Mouse (Mus musculus) megakaryocyte-erythroid progenitor cell, adult 5-6 weeks (primary cell): ENCODE measurements at regions not wholly inside any gene's neighbourhood (a gene's known extent, or its start where the extent isn't known, plus 50 kb on each side); places are given as distances from the start of the nearest gene placed in this dataset.
A peak's percentile ranks its signal among the peaks of the same experiment; 100 is the strongest.

Experiments
- ATAC-seq: replicated peaks from 2 replicates; pipeline ENCODE4 v1.8.0; 2016; ENCODE audit warnings: mild to moderate bottlenecking, inconsistent platforms; ENCODE audit not compliant: severe bottlenecking, poor library complexity, low FRiP score, low TSS enrichment

DNA sequence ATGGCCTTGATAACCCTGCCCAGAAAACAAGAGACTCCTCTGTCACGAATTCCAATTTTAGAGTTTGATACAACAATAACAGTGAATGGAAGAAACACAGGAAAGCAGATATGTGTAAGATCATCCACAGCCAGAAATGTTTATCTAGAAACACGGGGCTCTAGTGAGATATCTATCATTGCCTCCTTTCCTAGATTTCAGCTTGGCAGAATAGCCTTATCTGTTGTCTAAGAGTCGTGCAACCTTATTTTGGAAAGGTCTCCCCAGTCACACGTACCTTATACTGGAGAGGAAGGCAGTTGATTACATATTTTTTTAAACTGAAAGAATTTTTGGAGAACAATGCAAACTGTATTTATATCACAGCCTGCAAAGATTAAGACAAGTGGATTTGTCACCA is 61.6 kb downstream of the Gm10295 start:
- no peak for ATAC-seq

DNA sequence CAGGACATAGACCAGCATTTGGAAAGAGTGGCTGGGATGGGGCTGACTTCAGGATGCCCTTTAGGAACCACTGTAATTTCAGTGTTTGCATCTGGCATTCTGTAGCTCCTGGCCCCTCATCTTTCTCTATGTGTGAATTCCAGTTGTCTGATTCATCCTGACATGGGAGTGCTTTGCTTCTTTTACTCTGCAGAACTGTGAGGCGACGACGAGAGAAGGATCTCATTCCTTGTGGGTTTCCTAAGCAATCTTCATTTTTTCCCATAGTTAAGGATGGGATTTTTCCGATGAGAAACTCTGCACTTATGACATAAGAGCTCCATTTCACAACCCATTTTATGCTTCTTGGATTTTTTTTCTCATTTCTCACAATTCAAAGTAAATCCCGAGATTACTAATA is 62.0 kb downstream of the Gm10295 start:
- no peak for ATAC-seq

GRCm38 (mm10) chr7:71287441-71287840 is 63.8 kb downstream of the Gm10295 start:
- no peak for ATAC-seq

DNA sequence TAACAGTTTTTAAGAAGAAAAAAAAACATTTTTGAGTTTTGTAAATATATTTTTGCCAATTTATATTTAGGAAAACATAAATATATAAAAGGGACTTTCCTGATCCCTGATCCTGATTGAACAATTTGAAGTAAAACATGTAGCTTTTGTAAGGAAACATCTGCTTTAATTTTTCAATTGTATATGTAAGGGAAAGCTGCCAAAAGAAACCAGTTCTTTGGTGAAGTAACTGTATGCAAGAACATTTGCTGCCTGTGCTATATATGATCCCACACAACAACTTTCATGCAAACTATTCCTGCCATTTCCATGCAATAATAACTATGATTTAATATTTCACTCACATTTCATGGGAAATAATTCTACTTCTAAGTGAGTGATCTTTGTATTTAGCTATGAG is 67.0 kb downstream of the Gm10295 start:
- no peak for ATAC-seq

DNA sequence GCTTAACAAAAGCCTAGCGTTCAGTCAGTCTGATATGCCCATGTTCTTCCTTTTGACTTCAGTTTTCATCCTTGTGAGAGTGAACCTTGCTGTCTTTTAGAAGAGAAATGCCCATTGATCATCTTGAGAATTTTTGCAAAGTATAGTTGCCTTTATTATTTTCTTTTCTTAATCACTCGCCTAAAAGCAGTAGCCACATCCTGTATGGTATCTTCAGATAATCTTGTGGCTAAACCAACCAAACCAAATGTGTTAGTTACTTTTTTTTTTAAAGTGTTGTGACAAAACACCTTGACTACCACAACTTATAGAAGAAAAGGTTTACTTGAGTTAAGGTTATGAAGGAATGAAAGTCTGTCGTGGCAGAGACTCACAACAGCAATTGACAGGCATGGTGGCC is 67.9 kb downstream of the Gm10295 start:
- ATAC-seq, result no peak

DNA sequence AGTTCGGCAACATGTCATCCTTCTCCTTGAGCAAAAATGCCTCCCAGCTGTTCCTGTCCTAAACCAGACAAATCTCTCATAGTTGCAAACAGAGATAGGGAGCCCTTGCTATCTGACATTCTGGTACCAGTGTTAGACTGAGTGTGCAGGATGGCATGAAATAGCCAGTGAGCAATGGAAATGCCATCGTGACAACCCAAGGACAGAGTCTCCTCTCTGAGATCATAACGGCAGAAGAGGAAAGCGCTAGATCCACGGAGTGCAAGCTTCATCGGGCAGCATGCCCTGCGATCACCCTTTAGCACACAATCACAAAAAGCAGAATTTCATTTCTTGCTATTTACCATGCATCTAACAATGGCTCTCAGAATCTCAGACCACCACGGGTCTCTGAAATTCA is 85.2 kb downstream of the Gm10295 start:
- ATAC-seq, result no peak

DNA sequence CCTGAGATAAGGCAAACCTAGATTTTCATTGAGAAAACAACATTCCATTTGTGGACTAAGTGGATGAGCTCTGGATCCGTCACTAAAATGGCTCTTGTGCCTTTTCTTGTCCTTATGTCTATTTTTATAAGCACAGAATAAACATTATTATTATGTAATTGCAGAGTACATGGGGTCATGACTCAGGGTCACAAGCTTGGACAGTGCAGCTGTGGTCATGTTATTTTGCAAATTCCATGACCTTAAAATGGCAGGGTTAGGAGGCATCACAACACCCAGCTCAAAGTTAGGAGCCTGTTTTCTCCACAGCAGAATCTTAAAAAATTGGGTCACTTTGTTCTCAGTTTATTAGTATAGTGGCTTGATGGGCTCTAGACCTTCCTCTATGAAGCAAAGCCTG is 87.2 kb downstream of the Gm10295 start:
- ATAC-seq, result no peak

DNA sequence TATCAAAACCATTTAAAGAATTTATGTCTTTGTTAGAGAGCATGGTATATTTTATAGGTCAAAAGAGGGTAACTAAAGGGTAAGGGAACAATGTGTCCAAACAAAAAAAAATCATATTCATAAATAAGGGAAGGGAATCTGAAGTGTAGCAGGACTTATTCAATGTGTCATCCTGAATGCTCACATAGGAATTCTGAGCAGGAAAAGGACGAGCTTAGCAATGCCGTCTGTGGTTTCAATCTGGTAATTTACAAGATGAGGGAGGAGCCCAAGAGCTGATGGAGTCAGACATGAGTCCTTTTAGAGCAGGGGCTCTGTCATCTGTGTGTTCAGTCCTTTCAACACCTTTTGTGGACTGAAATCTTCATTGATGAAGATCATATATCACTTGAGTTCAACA is 101.6 kb downstream of the Gm10295 start:
- ATAC-seq, result no peak

GRCm38 (mm10) chr7:71249216-71249615 is 102.1 kb downstream of the Gm10295 start:
- no peak for ATAC-seq

GRCm38 (mm10) chr7:71247922-71248321 is 103.4 kb downstream of the Gm10295 start:
- no peak for ATAC-seq

GRCm38 (mm10) chr7:71242379-71242911 is 108.8 kb downstream of the Gm10295 start:
- ATAC-seq, result 0 out of 2 replicates have a peak, but pooled peaks have one; percentile 41

GRCm38 (mm10) chr7:71239207-71239606 is 112.1 kb downstream of the Gm10295 start:
- no peak for ATAC-seq

DNA sequence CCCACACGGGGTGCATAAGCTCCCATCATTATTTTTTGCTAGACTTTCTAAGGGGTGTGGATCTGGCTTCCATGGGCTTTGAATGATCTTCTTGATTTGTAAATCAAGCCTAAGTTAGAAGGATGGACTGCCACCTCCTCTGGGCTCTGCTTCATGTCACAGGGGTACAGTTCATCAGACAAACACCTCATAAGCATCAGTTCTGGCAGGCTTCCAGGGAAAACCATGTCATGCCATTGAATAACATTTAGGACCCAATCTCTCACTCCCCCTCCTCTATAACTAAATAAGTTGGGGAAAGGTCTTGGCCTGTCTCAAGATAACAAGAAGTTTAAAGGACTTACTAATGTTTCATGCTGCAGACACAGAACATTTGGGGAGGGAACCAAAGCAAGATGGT is 115.0 kb downstream of the Gm10295 start:
- ATAC-seq, result no peak

DNA sequence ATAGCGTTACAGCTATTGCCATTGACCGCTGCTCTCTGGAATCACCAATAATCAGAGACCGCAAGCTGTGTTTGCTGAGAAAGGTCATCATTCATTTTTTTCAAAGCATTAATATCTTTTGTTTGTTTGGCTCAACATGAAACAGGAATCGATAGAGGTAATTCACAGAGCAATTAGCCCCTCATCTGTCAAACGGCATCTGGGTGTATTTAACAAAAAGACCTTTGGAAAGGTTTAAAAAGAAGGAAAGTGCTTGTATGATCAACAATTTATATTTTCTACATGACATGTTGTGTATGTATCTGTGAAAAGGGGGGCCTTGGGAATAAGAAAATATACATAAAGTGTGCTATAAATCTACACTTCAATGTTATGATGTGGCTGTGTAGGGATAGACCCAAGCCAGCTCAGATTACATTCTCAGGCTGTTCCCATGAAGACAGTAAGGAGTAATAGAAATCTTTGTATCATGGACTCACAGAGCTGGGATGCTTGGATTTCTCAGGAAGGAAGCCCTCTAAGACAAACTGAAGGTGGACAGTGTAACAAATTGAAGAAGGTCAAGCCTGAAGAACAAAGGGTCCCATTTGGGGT is 117.0 kb downstream of the Gm10295 start:
- ATAC-seq, result no peak

DNA sequence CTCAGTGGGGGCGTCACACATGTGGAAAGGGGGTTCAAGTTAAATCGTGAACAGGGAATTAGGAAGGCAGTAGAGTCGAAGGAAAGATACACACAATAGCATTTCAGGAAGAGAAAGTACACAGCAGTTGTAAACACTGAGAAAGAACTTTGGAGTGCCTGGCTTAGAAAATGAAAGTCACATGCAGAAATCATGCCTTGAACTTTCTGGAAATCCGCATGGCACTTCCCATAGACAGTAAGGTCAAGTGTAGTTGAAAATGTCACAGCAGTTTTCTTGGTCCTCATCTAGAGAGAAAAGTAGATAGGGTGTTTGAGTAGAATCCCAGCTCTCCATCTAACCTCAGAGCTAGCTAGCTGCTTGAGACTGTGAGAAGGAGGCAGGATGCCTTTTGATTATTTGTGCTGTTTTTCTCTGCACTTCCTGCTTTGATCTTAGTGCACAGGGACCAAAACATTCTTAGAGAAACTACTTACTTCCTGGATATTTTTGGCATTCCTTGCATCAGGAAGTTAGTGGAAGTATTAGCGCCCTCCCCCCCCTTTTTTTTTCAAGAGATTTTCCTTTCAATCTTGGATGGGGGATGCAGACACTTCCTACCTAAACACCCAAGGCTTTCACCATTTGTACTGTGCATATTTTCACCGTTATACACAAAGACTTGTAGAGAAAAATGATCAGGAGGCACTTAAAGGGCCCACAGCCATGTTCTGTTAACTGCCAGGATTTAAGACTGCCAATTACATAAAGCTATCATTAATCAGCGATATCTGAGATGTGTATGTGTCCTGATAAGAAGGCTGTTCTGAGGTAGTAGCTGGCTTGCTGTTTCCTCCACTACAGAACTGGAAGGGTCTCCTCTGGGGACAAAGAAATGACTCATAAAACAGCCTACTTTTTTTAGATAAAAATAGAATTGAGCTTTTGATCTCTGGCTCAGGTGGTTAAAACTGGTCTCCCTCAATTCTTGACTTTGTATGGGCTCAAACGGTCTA is 118.2 kb downstream of the Gm10295 start:
- ATAC-seq, result no peak

GRCm38 (mm10) chr7:71230901-71231477 is 120.3 kb downstream of the Gm10295 start:
- ATAC-seq, result no peak

- ATAC-seq, result no peak
These were observed 122.1 kb downstream of the Gm10295 start for GRCm38 (mm10) chr7:71229183-71229582.

- no peak for ATAC-seq
These were observed 126.9 kb downstream of the Gm10295 start for GRCm38 (mm10) chr7:71224320-71224865.

GRCm38 (mm10) chr7:71223513-71224319 is 127.6 kb downstream of the Gm10295 start:
- ATAC-seq, result no peak
